15 mouse cellular contexts compared by ENCODE assay signal in the genomic region with DNA sequence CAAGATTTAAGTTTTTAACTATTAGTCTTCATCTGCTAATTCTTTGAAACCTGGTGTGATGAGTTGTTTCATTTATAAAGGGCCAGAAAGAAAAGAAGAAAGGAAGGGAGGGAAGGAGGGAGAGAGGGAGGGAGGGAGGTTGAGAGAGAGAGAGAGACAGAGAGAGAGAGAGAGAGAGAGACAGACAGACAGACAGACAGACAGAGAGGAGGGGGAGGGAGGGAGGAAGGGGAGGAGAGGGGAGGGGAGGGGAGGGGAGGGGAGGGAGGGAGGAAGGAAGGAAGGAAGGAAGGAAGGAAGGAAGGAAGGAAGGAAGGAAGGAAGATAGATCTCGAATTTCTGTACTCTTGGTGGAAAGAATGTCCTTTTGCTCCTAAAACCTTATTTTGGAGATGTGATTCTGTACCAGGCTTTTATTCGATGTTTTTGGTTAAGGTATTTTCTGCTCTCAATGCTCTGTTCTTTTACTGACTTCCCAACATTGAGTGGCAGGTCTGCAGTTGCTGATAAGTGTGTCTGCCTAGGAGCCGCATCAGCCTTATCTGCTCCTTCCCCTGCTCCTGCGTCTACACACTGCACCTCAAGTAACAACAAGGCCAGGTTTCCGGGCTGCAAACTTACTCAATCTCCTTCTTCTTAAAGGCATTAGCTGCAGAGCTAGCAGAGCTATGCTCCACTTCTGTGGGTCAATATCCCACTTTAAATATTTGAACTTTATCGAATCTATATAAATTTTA. TPM values are rescaled to one million over a fixed set of nuclear protein-coding genes. Genes with fewer than 3 reads are reported as not detected.
"Had no signal": no experiment of that assay in that cellular context is flagged by ENCODE, and none has a peak within 500 bp of the region (broad histone marks: within the 10 kb centered on the region; RNA-seq: fewer than 3 reads in every experiment).

No protein-coding gene starts in this region.

- H3K36me3 ChIP-seq: limb, embryonic 12.5 days; lung, embryonic 15.5 days; midbrain, embryonic 12.5 days had no signal

- H3K27me3 ChIP-seq: limb, embryonic 12.5 days; lung, embryonic 15.5 days; midbrain, embryonic 12.5 days had no signal

- H3K27ac ChIP-seq: left cerebral cortex, adult 2 months; limb, embryonic 12.5 days; lung, embryonic 15.5 days; midbrain, embryonic 12.5 days had no signal

- DNase-seq: kidney, adult 11 months; kidney, adult 9 months; kidney, postnatal 10 days; kidney, postnatal 4 days; right cerebral cortex, adult 18-20 months; right cerebral cortex, postnatal 25 days; thymus, adult 2 months; thymus, postnatal 25 days had no signal

- H3K4me3 ChIP-seq: left cerebral cortex, adult 2 months; limb, embryonic 12.5 days; lung, embryonic 15.5 days; midbrain, embryonic 12.5 days had no signal

- H3K4me1 ChIP-seq: limb, embryonic 12.5 days; lung, embryonic 15.5 days; midbrain, embryonic 12.5 days had no signal

- H3K9me3 ChIP-seq: limb, embryonic 12.5 days; lung, embryonic 15.5 days; midbrain, embryonic 12.5 days had no signal

- H3K9ac ChIP-seq: limb, embryonic 12.5 days; lung, embryonic 15.5 days; midbrain, embryonic 12.5 days had no signal

- H3K4me2 ChIP-seq: limb, embryonic 12.5 days; lung, embryonic 15.5 days; midbrain, embryonic 12.5 days had no signal

RNA-seq across cellular contexts. Expression of a gene that starts 35.3 kb away (rescaled TPM):
- total RNA-seq: liver, adult 2 months; megakaryocyte-erythroid progenitor cell, adult 5-6 weeks had no signal
- polyA plus RNA-seq: liver, adult 2 months; testis, adult 2 months; thymus, adult 2 months had no signal
